Mouse (Mus musculus) megakaryocyte, embryonic 14.5 days (primary cell): ENCODE measurements around the gene Dnaaf2.
"Not testable (repeated sequence)": the region's sequence is repeated elsewhere in the genome, so short reads cannot be mapped to it uniquely, and the experiment has no call there.

ENCODE experiments used
- FLI1 ChIP-seq: IDR thresholded peaks from 2 replicates; pipeline ENCODE4 v1.6.1; 2012; ENCODE audit warnings: low read length, inconsistent platforms, mixed read lengths
- GATA1 ChIP-seq: IDR thresholded peaks from 3 replicates; pipeline ENCODE4 v1.6.1; 2012; ENCODE audit warnings: mixed read lengths, low read length, inconsistent platforms, borderline replicate concordance

DNA sequence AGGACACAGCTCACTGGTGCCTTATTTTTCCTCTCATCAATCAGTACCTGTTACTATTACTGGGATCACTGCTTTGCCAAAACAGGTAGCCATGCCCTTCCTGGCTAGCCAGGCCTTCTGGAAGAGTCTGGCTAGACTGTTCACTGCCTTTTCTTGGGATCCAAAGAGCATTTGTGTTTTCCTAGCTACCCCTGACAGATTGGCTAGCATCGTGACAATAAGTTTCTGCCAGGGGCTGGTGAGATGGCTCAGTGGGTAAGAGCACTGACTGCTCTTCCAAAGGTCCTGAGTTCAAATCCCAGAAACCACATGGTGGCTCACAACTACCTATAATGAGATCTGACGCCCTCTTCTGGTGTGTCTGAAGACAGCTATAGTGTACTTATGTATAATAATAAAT is 37.6 kb downstream of the Dnaaf2 start:
- TF ChIP-seq GATA1, FLI1: not testable (repeated sequence)
